In genomic region chr10:93490451-93490850, GRCm38 (mm10) we compare ENCODE assay signal across 27 mouse cellular contexts. TPM values are rescaled to one million over a fixed set of nuclear protein-coding genes. Genes with fewer than 3 reads are reported as not detected.
"Had no signal": no experiment of that assay in that cellular context is flagged by ENCODE, and none has a peak within 500 bp of the region (broad histone marks: within the 10 kb centered on the region; RNA-seq: fewer than 3 reads in every experiment).

No protein-coding gene starts in this region.

- H3K4me3 ChIP-seq: layer of hippocampus, adult 2 months; limb, embryonic 10.5 days; limb, embryonic 13.5 days; liver, embryonic 15.5 days; midbrain, embryonic 12.5 days; midbrain, embryonic 15.5 days; neural tube, embryonic 12.5 days; neural tube, embryonic 15.5 days had no signal

- ATAC-seq: midbrain, embryonic 15.5 days had no signal

- H3K27me3 ChIP-seq: limb, embryonic 13.5 days; liver, embryonic 15.5 days; midbrain, embryonic 15.5 days; neural tube, embryonic 12.5 days; neural tube, embryonic 15.5 days had no signal

- DNase-seq: kidney, adult 2 months; kidney, postnatal 10 days; kidney, postnatal 36 days; layer of hippocampus, adult 9-11 months; liver; lung, adult 2 months; right cerebral cortex, adult 18-20 months; right cerebral cortex, postnatal 14 days; right cerebral cortex, postnatal 4 days; thymus, adult 2 months; thymus, postnatal 14 days; thymus, postnatal 4 days had no signal

- H3K4me2 ChIP-seq: limb, embryonic 13.5 days; liver, embryonic 15.5 days; midbrain, embryonic 12.5 days; midbrain, embryonic 15.5 days; neural tube, embryonic 12.5 days; neural tube, embryonic 15.5 days had no signal

- H3K9me3 ChIP-seq: limb, embryonic 10.5 days; limb, embryonic 13.5 days; liver, embryonic 15.5 days; midbrain, embryonic 12.5 days; midbrain, embryonic 15.5 days; neural tube, embryonic 12.5 days; neural tube, embryonic 15.5 days had no signal

- H3K36me3 ChIP-seq: midbrain, embryonic 12.5 days; midbrain, embryonic 15.5 days; neural tube, embryonic 15.5 days had no signal

- H3K4me1 ChIP-seq: limb, embryonic 13.5 days; neural tube, embryonic 15.5 days had no signal

- H3K9ac ChIP-seq: limb, embryonic 13.5 days; liver, embryonic 15.5 days; midbrain, embryonic 12.5 days; midbrain, embryonic 15.5 days; neural tube, embryonic 12.5 days; neural tube, embryonic 15.5 days had no signal

- H3K27ac ChIP-seq: layer of hippocampus, adult 2 months; limb, embryonic 10.5 days; limb, embryonic 13.5 days; liver, embryonic 15.5 days; macrophage; midbrain, embryonic 12.5 days; midbrain, embryonic 15.5 days; neural tube, embryonic 12.5 days; neural tube, embryonic 15.5 days; stomach, postnatal 0 days had no signal

RNA-seq across cellular contexts. Expression of gene Hal, which starts 1.9 kb away (rescaled TPM):
- total RNA-seq: layer of hippocampus, postnatal 25 days; left cerebral cortex, adult 18-20 months; left cerebral cortex, postnatal 25 days had no signal
- polyA plus RNA-seq: kidney, embryonic 14.5 days; midbrain, embryonic 12.5 days had no signal

RNA-seq across cellular contexts. Expression of gene Amdhd1, which starts 49.4 kb away (rescaled TPM):
- total RNA-seq: megakaryocyte, adult 5-6 weeks had no signal
- polyA plus RNA-seq: midbrain, embryonic 12.5 days; neural tube, embryonic 12.5 days had no signal

RNA-seq across cellular contexts. Expression of gene Ccdc38, which starts 50.0 kb away (rescaled TPM):
- total RNA-seq: layer of hippocampus, adult 2 months; layer of hippocampus, postnatal 25 days; left cerebral cortex, adult 18-20 months; left cerebral cortex, postnatal 25 days had no signal
- polyA plus RNA-seq: kidney, adult 2 months; macrophage had no signal
